Mouse (Mus musculus) ovary, postnatal 10 days (tissue): ENCODE measurements around the gene Dennd1b.

Experiments
- DNase-seq: peaks from one replicate; pipeline ENCODE4 v3.0.0; 2022; ENCODE audit warnings: low spot score

Dennd1b gene

DNA sequence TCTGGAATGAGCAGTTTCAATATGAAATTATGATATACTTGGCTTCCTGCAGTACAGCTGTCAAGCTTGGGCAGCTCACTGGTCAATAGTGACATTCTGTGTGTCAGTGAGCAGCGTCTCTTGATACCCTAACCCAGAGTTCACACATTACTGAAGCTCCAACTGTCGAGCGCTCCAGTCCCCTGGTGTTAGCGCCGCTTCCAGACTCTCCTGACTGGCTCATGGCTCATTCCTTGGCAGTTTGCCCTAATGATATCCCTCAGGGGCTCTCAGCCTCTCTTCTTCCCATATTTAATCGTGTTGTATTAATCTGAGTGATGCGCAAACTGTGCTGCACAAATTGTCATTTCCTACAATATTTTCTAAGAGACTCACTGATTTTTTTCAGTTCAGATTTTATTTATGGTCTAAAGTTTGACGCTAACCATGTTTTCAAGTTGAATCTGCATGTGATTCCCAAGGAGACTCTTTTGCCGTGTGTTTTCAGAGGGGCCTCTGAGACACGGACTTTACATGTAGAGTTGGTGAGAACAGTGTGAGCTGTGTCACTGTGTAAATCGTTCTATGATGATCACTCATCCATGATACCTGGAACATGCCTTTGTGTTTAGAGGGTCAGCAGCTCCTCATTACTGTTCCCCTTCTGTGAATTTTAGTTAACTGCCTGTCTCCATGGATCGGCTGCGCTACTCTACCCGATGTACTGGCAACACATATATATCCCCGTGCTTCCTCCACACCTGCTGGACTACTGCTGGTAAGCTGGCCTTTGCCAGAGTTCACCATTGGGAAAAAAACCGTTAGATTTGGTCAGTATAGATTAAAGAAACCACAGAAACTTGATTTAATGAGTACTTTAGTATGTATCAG lies 117.5 kb downstream of the Dennd1b start:
- DNase-seq, result no peak

DNA sequence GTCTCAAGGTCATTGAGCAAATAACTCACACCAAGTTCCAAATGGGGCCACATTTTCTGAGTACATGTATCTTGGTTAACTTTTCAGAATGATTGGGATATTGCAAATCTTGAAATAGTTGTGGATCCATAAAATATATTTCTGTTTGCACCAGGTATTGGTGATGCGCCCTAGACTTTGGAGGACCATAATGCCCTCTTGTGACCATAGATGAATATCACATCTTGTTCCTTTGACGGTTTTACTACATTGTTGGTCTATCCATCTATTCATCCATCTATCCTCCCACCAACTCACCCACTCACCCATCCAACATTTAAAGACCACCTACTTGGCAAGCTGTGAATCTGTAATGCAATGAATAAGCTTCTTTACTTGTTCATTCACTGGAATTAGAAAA lies 120.1 kb downstream of the Dennd1b start:
- no peak for DNase-seq

DNA sequence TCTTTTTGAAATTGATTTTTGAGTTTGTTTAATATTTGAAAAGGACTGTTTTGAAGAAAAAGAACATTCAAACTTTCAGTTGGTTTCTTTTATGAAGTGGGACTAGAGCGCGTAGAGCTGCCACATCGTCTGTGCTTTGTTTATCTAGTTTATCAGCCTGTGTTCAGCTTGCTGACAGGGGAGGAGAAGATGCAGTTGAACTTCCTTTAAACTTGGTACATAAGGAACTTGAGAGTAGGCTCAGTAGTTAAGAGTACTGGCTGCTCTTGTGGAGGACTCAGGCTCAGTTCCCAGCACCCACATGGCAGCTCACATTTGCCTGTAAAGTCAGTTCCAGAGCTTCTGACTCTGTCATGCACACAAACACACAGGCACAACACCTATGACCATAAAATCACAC lies 124.3 kb downstream of the Dennd1b start:
- no peak for DNase-seq

DNA sequence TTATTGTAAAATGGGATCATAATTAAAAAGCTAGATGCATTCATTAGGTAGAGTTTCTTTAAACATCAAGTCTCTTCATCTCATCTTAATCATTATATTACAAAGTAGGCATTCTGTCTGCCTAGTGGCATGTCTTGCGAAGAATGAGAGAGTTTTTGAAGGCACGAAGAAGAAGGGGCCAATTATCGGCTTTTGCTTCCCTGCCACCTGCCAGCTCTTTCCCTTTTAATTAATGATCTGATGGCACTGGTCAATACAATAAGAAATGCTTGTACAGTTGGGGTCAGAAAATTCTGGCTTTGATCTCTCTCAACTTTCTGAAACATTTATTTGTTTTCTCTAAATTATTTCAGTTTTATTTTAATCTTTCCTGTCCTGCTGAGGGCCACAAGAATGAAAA lies 127.5 kb downstream of the Dennd1b start:
- no peak for DNase-seq

- DNase-seq, result no peak
Observed at GRCm38 (mm10) chr1:139091701-139092100, 128.5 kb downstream of the Dennd1b start.

- no peak for DNase-seq
Observed at GRCm38 (mm10) chr1:139092144-139092543, 128.9 kb downstream of the Dennd1b start.

DNA sequence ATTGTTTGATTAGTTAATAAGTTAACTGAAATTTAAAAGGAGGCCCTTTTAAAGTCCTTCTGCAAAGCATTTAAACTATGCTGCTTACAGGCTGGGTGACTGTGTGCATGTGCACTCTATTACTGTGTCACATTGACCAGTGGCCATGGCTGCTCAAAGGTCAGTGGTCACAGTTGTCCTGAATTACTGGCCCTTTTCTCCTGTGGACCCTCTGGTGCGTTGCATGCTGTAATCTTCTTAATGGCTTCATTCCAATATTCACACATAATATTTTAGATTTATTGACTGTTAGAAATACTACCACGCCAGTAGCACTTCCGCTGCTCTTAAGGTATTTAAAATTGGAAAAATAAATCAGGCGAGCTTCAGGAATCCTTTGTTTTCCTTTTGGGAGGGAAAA lies 129.5 kb downstream of the Dennd1b start:
- no peak for DNase-seq

DNA sequence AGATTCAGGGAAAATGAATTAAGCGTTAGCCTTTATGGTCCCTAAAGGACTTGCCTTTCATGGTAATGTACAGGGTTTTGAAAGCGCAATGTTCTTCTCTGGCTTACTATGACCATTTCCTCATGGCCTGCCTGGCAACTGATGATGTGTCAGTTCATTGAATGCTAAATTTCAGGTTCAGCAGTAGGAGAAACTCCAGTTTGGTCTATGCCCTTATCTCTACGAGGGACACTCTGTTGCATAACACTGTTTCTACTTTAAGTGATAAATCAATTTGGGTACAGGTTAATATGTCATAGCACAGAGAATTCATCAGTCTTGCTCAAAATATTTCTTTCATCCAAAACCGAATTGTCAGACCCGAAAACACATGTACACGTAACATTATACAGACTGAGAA lies 133.1 kb downstream of the Dennd1b start:
- DNase-seq, result no peak

DNA sequence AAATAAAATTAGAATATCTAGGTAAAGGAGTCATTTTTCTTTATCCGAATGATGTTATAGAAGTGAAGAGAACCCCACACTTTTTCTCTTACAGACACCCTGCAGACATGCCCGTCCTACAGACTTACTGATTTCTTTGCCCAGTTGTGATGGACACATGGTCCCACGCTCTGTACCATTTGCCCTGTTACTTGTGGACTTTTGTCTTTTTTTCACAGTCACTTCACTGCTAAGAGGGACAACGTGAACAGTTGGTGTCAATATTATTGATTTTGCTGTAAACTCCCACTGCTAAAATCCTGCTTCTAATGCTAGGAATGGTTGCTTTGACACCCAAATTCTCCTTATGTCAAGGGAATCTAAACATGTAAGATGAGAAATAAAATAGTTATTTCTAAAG lies 134.9 kb downstream of the Dennd1b start:
- no peak for DNase-seq

DNA sequence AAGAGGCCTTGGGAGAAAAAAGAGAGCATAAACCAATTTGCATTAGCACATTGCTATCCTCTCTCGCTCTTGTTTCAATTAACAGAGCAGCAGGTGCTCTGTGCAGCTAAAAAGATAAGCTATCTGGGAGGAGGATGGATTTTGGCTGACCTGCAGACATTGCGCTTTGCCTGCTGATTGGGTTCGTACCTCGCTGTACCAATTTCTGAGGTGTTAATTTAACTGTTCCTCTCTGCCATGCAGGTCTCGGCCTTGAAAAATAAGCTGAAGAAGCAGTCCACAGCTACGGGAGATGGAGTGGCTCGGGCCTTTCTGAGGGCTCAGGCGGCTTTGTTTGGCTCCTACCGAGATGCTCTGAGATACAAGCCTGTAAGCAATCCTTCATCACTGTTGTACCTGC lies 138.5 kb downstream of the Dennd1b start:
- DNase-seq, result no peak

- DNase-seq, result no peak
Observed at GRCm38 (mm10) chr1:139108251-139108650, 145.0 kb downstream of the Dennd1b start.

DNA sequence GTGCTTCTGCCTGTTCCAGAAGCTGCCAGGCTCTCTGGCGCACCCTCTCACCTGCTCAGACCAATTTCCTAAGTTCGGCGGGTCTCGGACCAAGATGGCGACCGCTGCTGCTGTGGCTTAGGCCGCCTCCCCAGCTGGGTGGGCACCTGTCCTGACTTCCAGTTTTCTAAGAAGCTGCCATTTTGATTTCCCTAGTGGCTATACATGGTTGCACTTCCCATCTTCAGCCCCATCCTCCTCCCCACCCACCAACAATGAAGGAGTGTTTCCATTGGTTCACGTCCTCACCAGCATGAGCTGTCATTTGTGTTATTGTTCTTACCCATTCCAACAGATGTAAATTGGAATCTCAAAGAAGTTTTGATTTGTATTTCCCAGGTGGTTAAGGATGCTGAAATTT lies 159.4 kb downstream of the Dennd1b start:
- no peak for DNase-seq

DNA sequence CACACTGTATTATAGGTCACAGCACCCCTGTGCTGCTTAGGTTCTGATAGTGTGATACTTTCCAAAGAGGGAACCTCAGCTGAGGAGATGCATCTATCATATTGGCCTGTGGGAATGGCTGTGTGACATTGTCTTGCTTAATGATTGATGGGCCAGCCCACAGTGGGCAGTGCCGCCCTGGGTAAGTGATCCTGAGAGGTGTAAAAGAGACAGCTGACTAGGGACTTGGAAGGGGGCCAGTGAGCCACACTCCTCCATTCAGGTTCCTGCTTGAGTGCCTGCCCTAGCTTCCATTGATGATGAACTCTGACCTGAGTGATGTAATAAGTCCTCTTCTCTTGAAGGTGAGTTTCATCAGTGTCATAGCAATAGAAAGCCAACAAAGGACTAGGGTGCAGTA lies 176.4 kb downstream of the Dennd1b start:
- DNase-seq, result no peak

GRCm38 (mm10) chr1:139145516-139145915 lies 182.3 kb downstream of the Dennd1b start:
- DNase-seq, result no peak

DNA sequence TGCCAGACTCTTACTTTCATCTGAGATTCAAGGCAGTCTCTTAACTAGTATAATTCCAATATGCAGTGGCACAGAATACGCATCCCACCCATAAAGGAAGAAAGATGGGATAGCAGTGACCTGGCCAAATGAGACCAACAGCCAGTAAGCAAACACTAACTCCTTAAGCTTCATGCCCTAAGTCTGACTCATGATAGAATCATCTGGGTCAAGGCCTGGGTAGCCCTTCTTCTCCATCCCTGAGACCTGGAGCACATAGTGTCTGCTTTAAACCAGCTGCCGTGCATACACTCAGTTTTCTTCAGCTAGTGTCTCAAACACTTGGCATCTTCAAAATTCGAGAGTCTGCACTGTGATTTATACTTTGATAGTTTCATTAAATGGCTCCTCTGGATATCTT lies 183.1 kb downstream of the Dennd1b start:
- no peak for DNase-seq

- no peak for DNase-seq
Observed at GRCm38 (mm10) chr1:139153006-139153405, 189.8 kb downstream of the Dennd1b start.

DNA sequence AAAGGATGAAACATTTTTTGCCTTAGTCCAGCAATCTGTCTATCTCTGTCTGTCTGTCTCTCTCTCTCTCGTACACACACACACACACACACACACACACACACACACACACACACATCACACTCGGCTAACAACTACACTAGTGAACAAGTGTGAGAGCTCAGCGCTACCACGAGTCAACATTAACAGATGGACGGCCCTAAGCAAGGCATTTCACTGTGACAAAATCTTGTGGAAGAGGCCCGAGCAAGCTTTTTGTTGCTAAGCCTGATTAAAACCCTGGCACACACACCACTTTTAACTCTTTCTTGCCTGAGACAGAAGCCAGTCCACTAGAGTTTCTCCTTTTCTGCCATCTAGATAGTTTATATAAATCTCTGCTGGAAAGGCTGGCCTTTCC lies 190.3 kb downstream of the Dennd1b start:
- no peak for DNase-seq

GRCm38 (mm10) chr1:139156397-139156796 lies 193.2 kb downstream of the Dennd1b start:
- no peak for DNase-seq

- no peak for DNase-seq
Observed at GRCm38 (mm10) chr1:139161619-139162018, 198.4 kb downstream of the Dennd1b start.

GRCm38 (mm10) chr1:139162814-139163213 lies 199.6 kb downstream of the Dennd1b start:
- no peak for DNase-seq

GRCm38 (mm10) chr1:139174058-139174832 lies 211.0 kb downstream of the Dennd1b start:
- DNase-seq, result no peak

GRCm38 (mm10) chr1:139179707-139180106 lies 216.5 kb downstream of the Dennd1b start:
- DNase-seq, result no peak

GRCm38 (mm10) chr1:139180481-139181149 lies 217.4 kb downstream of the Dennd1b start:
- no peak for DNase-seq
